Mouse (Mus musculus): ENCODE measurements around the gene Tln2. TPM values are rescaled to one million over a fixed set of nuclear protein-coding genes. Genes with fewer than 3 reads are reported as not detected.

Gene Tln2
- polyA plus RNA-seq, 1 experiment from 2014 or later = 0.11 TPM

DNA sequence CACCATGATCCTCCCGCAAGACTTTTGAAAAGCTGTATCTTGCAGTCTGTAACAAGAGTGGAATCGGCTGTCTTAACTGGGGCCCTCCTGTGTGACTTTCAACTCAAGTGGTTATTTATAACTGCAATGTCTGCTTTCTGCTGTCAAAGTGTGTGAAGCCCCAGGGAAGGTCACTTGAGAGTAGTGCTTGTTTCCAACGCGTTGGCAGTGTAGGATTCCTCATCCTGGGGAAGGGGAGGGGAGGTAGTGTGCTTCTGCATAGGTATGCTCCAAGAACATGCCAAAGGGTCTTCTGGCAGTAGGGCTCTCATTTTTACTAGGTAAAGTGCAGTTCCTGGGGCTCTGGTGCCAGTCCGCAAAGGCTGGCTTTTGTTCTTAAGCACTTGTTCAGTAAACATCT, 29.9 kb downstream of the Tln2 start:
- H3K27ac ChIP-seq = no peak overlapping the region
- no peaks in the 10 kb centered on the region for H3K79me2 ChIP-seq (ENCODE audit: inconsistent target)
- H3K36me3 ChIP-seq (ENCODE audit: inconsistent target) = no peaks in the 10 kb centered on the region
- WGBS (ENCODE audit: missing documents) = 87% methylated on average over 5 of the region's 5 CpGs
- no peak overlapping the region for H3K4me3 ChIP-seq (ENCODE audit: inconsistent target)

DNA sequence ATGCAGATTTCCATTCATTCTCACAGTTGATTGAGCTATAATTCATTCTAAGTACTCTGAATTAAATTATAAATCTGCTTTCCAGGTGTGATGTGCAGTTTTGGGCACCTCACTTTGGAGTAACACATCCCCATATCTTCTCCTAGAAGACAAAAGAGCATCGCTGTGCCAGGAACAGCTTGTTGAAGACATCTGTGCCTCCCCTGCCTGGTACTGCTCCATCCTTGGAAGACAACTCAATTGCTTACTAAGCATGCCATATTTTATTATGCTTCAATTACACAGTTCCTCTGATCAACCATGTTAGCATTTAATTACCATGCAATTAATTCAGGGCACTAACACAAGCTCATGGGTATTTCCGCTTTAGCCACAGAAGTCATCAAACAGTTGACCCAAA, 31.8 kb downstream of the Tln2 start:
- Histone ChIP-seq H3K36me3 (ENCODE audit: inconsistent target) (no peaks in the 10 kb centered on the region), H3K79me2 (ENCODE audit: inconsistent target) (no peaks in the 10 kb centered on the region), H3K27ac (no peak overlapping the region), H3K4me3 (ENCODE audit: inconsistent target) (no peak overlapping the region)
- WGBS (ENCODE audit: missing documents) = 90% methylated on average over 2 of the region's 2 CpGs

DNA sequence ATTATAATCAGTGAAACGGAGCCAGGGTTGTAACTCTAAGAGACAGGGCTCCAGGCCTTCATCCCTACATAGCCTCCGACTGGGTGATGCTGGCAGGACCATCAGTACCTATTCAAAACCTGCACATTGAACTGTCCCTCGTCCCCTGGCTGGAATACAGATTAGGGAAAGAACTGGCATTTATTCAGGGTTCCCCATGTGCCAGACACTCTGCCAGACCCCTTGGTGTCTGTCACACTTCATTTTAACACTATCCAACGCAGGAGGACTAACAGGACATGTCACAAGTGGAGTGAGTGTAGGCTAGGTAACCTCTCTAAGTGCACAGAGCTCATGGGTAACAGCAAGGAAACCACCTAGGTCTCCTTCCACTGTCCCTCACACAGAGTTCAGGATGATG, 37.8 kb downstream of the Tln2 start:
- Histone ChIP-seq H3K4me3 (ENCODE audit: inconsistent target) (no peak overlapping the region), H3K27ac (no peak overlapping the region), H3K79me2 (ENCODE audit: inconsistent target) (no peaks in the 10 kb centered on the region), H3K36me3 (ENCODE audit: inconsistent target) (no peaks in the 10 kb centered on the region)
- WGBS (ENCODE audit: missing documents) = 65% methylated on average over 4 of the region's 4 CpGs

DNA sequence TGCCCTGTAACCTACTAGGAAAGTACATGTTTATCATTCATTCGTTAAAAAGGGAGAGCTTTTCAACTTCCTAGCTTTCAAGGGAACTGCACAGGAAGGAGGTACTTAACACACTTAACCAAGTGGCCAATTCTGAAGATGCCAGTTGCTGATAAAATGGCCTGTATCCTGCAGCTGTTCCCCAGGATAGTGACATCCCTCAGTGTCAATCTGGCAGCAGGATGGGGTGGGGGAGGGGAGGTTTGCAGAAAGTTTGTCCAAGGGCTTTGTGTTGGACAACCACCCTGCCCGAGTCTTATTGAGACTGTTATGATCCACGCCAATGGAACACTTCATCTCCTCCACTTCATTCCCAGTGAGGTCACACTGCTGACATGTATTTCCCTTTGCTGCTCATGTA, 50.0 kb downstream of the Tln2 start:
- H3K79me2 ChIP-seq (ENCODE audit: inconsistent target) = no peaks in the 10 kb centered on the region
- no peak overlapping the region for H3K27ac ChIP-seq
- WGBS (ENCODE audit: missing documents) = 5% methylated on average over 3 of the region's 3 CpGs

DNA sequence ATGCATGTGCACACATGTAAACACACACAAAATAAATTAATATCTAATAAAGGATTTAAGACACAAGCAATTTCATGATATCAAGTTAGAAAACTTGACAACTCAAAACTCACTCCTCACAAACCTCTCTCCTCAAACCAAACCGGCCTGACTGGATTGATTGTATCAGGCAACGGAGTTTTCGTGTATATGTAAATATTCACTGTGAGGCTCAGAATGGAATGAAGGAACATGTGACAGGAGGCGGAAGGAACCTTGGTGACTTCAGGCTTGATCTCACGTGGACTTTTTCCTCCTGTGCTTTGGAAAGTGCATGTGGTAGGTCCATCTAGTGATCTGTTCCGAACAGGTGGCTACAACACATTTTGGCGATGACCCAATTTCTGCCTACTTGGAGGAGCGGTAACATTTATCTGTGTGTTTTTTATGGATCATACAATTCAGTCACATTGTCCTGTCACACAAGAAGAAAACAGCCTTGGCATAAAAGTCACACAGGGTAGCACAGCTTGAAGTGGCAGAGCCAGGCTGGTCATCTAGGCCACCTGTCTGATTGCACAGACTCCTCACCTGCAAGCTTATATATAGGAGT, 54.7 kb downstream of the Tln2 start:
- Histone ChIP-seq H3K27ac (no peak overlapping the region), H3K36me3 (ENCODE audit: inconsistent target) (no peaks in the 10 kb centered on the region), H3K4me3 (ENCODE audit: inconsistent target) (no peak overlapping the region), H3K79me2 (ENCODE audit: inconsistent target) (no peaks in the 10 kb centered on the region)
- WGBS (ENCODE audit: missing documents) = 86% methylated on average over 8 of the region's 8 CpGs

More for the DNA sequence above, 50.0 kb downstream of the Tln2 start:
- no peaks in the 10 kb centered on the region for H3K36me3 ChIP-seq (ENCODE audit: inconsistent target)
- no peak overlapping the region for H3K4me3 ChIP-seq (ENCODE audit: inconsistent target)

DNA sequence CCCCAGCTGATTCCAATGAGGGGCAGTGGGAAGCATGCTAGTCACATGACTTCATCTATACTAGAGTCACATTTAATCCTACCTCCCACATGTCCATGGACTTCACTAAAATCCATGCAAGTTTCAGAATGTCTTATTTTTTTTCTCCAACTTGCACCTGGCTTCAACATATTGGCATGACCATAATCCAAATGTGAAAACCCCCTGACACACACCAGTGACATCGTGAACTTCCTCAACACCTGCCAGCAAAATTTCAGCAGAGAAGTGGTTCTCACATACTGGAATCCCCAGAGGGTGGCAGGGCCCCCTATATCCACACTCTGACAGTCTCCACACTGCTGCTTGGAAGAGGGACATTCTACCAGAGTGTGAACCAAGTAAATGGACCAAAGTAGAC, 57.7 kb downstream of the Tln2 start:
- H3K36me3 ChIP-seq (ENCODE audit: inconsistent target) = no peaks in the 10 kb centered on the region
- H3K27ac ChIP-seq = no peak overlapping the region
- no peaks in the 10 kb centered on the region for H3K79me2 ChIP-seq (ENCODE audit: inconsistent target)
- no peak overlapping the region for H3K4me3 ChIP-seq (ENCODE audit: inconsistent target)
- WGBS (ENCODE audit: missing documents) = 67% methylated on average over 1 of the region's 1 CpGs

DNA sequence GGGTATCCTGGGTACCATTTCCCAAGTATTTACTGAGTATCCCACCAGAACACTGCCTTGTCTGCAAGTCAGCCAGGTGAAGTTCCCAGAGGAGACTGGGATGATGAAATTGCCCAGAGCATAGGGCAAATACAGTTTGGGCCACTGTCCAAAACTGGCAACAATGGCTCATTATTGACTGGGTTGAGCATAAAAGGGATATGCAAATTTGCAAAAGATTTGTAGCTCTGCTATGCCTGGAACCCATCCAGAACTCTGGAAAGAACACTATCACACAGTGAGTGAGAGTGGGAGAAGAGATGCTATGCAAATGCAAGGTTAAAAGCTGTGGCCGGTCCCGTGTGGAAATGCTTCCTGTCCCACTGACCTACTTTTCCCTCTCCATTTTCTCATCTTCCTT, 63.1 kb downstream of the Tln2 start:
- H3K4me3 ChIP-seq (ENCODE audit: inconsistent target) = no peak overlapping the region
- no peaks in the 10 kb centered on the region for H3K36me3 ChIP-seq (ENCODE audit: inconsistent target)
- H3K27ac ChIP-seq = no peak overlapping the region
- H3K79me2 ChIP-seq (ENCODE audit: inconsistent target) = no peaks in the 10 kb centered on the region
- WGBS (ENCODE audit: missing documents) = 88% methylated on average over 2 of the region's 2 CpGs

DNA sequence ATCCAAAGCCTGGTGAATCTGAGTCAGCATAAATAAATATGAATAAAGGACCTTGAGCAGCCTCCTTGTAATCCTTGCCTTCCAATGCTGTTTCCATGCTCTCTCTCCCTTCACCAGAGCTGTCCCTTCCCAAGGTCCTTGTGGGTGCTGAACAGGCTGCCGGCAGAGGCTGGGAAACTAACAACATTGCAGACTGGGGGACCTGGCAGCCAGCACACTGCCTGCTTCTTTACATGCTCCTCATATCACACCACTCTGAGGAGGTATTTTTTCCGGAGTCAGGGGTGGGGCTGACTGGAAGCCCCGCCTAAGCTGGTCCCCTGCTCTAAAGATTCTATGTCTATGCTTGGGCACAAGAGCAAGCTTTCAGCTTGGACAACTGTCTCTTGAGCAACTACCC, 64.2 kb downstream of the Tln2 start:
- H3K27ac ChIP-seq = no peak overlapping the region
- 56% methylated on average over 3 of the region's 3 CpGs for WGBS (ENCODE audit: missing documents)
- H3K4me3 ChIP-seq (ENCODE audit: inconsistent target) = no peak overlapping the region
- no peaks in the 10 kb centered on the region for H3K36me3 ChIP-seq (ENCODE audit: inconsistent target)
- no peaks in the 10 kb centered on the region for H3K79me2 ChIP-seq (ENCODE audit: inconsistent target)

DNA sequence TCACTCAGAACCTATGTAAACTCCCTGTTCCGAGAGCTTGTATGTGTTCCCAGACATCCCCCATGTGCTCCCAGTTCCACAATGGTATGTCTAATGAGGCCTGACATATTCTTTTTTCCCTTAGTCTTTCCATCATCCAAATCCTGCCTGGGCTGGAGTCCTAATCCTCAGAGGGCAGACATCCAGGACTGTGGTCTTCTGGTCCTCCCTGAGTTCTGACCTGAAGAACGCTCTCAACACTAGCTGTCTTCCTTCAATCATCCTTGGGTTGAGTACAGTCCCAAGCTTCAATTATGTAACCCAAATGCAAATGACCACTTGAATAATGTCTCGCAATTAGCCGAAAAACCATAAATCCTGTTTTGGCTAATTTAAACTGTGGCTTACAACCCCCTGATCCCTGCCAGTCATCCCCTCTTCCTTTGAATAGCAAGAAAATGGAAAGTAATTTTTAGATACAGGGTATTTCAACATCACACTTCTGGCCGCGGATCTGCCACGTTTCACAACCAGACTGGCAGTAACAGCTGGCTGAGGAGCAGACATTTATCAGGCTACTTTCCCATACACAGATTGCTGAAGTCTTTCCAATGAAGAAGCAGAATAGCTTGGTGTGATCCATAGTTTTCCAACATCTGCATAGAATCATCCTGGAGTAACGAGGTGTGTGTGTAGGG, 65.5 kb downstream of the Tln2 start:
- Histone ChIP-seq H3K79me2 (ENCODE audit: inconsistent target) (no peaks in the 10 kb centered on the region), H3K4me3 (ENCODE audit: inconsistent target) (no peak overlapping the region), H3K36me3 (ENCODE audit: inconsistent target) (no peaks in the 10 kb centered on the region), H3K27ac (no peak overlapping the region)
- WGBS (ENCODE audit: missing documents) = 49% methylated on average over 8 of the region's 8 CpGs

DNA sequence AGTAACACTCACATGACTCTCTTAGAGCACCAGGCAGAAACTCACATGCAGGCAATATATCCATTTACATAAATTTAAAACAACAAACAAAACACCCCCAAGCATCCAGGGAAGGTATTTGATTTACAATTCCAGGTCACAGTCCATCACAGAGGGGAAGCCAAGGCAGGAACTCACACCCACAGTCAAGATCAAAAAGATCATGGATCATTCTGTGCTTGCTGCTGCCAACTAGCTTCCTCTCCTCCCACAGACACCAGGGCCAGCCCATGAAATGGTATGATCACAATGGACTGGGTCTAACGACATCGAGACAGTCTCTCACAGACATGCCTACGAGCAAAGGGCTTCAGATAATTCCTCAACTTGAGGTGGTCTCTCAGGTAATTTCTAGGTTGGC, 70.1 kb downstream of the Tln2 start:
- Histone ChIP-seq H3K27ac (no peak overlapping the region), H3K79me2 (ENCODE audit: inconsistent target) (no peaks in the 10 kb centered on the region), H3K36me3 (ENCODE audit: inconsistent target) (no peaks in the 10 kb centered on the region), H3K4me3 (ENCODE audit: inconsistent target) (no peak overlapping the region)
- WGBS (ENCODE audit: missing documents) = 43% methylated on average over 3 of the region's 3 CpGs

DNA sequence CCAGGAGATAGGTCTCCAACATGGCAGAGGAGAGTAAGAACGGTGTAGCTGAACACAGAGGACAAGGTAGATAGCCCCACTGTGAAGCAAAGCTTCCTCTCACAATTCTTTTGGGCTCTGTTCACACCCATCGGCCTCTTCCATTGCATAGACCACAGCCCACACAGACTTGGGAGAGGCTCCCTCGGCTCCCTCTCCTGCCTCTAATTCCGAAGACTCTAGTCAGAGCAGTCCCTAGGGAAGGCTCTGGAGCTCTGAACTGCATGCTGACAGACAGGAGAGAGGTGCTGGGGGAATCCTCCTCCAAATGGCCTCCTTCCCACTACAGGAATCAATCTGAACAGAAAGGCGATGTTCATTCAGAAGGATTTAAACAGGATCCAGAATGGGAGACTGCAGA, 72.9 kb downstream of the Tln2 start:
- Histone ChIP-seq H3K4me3 (ENCODE audit: inconsistent target) (no peak overlapping the region), H3K36me3 (ENCODE audit: inconsistent target) (no peaks in the 10 kb centered on the region), H3K27ac (no peak overlapping the region), H3K79me2 (ENCODE audit: inconsistent target) (no peaks in the 10 kb centered on the region)
- 80% methylated on average over 5 of the region's 5 CpGs for WGBS (ENCODE audit: missing documents)

DNA sequence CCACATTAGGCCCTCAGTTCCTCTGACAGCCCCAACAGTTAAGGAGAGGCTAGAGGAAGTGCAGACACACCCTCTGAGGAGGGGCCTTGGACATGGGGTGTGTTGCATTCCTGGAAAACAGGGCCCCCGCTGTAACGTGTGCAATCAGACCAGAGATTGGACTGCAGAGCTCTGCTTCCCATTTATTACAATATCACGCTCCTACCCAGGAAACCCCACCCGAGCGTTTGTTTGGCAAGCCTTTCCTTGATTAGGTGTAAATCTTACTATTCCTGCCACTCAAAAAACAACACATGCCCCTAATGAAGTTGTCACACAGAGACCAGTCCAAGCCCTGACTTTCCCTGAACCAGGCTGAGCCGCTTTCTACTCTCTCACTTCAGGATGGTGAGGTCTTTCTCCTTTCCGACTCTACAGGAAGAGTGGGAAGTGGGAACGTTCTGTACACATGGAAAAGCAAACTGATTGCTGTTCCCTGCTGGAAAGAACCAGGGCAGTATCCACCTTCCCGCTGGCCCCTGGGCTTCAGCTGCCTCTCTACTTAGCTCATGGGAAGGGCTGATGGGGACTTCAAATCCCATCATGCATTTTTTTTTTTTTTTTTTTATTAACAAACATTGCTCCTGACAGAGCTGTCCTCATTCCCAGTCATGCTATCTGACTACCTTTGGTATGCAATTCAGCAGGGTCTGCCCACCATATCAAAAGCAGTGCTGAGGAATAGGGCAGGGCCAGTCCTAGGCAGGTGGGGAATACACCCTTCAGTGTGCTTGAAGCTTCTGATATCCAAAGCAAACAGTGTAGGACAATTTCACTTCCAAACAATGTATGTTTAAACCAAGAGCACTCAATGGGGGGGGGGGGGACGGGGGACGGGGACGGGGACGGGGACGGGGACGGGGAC, 74.1 kb downstream of the Tln2 start:
- 59% methylated on average over 15 of the region's 15 CpGs for WGBS (ENCODE audit: missing documents)
- Histone ChIP-seq H3K4me3 (ENCODE audit: inconsistent target) (no peak overlapping the region), H3K79me2 (ENCODE audit: inconsistent target) (no peaks in the 10 kb centered on the region), H3K27ac (no peak overlapping the region), H3K36me3 (ENCODE audit: inconsistent target) (no peaks in the 10 kb centered on the region)

DNA sequence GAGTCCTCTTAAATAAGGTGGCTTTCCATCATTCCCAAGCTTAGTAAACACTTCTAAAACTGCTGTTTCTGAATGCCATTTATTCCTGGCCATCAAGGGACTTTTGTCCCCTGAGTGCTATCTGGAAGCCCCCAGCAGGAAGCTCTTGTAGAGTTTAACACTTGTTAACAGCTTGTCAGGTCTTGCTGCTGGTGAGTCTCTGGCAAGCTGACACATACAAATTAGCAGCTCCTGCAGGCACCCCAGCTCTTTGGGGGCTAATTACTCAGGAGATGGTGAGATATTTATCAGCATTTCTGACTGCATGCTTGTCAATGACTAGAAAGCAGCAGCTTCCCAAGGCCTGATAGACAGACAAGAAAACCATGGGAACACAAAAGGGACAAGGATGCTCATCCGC, 77.2 kb downstream of the Tln2 start:
- Histone ChIP-seq H3K27ac (no peak overlapping the region), H3K79me2 (ENCODE audit: inconsistent target) (no peaks in the 10 kb centered on the region), H3K36me3 (ENCODE audit: inconsistent target) (no peaks in the 10 kb centered on the region), H3K4me3 (ENCODE audit: inconsistent target) (no peak overlapping the region)
- WGBS (ENCODE audit: missing documents) = 100% methylated on average over 1 of the region's 1 CpGs

DNA sequence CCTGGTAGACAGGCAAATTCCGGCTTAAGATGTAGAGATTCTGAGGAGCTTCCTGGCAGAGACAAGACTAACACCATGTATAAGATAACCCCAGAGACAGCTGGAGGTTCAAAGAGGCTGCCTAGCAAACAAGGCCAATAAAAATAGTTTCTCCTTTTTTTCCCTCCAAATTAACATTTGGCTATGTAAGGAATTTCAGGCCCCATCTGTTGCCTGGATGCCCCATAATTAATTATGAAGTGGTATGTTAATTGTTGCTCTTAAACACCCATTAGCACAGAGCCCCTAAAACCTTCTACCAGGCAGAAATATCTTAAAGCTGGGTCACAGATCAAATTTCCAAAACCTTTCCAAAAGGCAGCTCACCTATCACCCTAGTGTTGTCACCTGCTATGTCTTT, 77.7 kb downstream of the Tln2 start:
- no peak overlapping the region for H3K27ac ChIP-seq
- no peaks in the 10 kb centered on the region for H3K79me2 ChIP-seq (ENCODE audit: inconsistent target)
- H3K4me3 ChIP-seq (ENCODE audit: inconsistent target) = no peak overlapping the region
- WGBS (ENCODE audit: missing documents) = 88% methylated on average over 1 of the region's 1 CpGs
- H3K36me3 ChIP-seq (ENCODE audit: inconsistent target) = no peaks in the 10 kb centered on the region

DNA sequence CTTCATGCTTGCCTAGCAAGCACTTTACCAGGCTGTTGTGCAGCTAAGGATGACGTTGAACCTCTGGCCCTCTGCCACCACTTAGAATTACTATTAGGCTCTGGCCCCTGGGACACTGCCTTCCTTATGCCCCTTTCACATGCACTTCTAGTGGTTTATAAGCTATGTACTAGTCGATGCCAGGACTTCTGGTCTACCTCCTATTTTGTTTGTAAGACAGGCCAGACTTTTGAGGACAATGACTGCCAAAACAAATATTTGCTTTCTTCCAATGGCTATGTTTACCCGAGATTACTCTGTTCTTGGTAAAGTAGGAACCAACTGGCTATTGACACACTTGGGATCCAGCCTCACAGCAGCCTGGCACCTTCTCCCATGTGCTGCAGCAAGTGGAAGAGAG, 82.1 kb downstream of the Tln2 start:
- no peak overlapping the region for H3K4me3 ChIP-seq (ENCODE audit: inconsistent target)
- no peak overlapping the region for H3K27ac ChIP-seq
- no peaks in the 10 kb centered on the region for H3K36me3 ChIP-seq (ENCODE audit: inconsistent target)
- WGBS (ENCODE audit: missing documents) = 78% methylated on average over 3 of the region's 3 CpGs
- no peaks in the 10 kb centered on the region for H3K79me2 ChIP-seq (ENCODE audit: inconsistent target)
